Mouse (Mus musculus): ENCODE data around the gene Prkcb. TPM values are rescaled to one million over a fixed set of nuclear protein-coding genes. Genes with fewer than 3 reads are reported as not detected.

Prkcb gene
- polyA plus RNA-seq, 1 experiment = 3.8 TPM

- H3K4me3 ChIP-seq (ENCODE audit: insufficient read depth, low read depth, low read length) = no peak overlapping the region
- H3K27ac ChIP-seq (replicated peaks; ENCODE audit: low read depth, low read length) = no peak overlapping the region
- H3K4me1 ChIP-seq (ENCODE audit: control insufficient read depth, insufficient read depth, insufficient read length, low read length) = no peaks in the 10 kb centered on the region
Measured at GRCm38 (mm10) chr7:122327942-122328341, 39.4 kb downstream of the Prkcb start.

- H3K4me3 ChIP-seq (ENCODE audit: insufficient read depth, low read depth, low read length) = no peak overlapping the region
- H3K4me1 ChIP-seq (ENCODE audit: control insufficient read depth, insufficient read depth, insufficient read length, low read length) = no peaks in the 10 kb centered on the region
- no peak overlapping the region for H3K27ac ChIP-seq (replicated peaks; ENCODE audit: low read depth, low read length)
Measured at GRCm38 (mm10) chr7:122328466-122328865, 39.9 kb downstream of the Prkcb start.

- no peak overlapping the region for H3K27ac ChIP-seq (replicated peaks; ENCODE audit: low read depth, low read length)
- H3K4me1 ChIP-seq (ENCODE audit: control insufficient read depth, insufficient read depth, insufficient read length, low read length) = no peaks in the 10 kb centered on the region
- H3K4me3 ChIP-seq (ENCODE audit: insufficient read depth, low read depth, low read length) = no peak overlapping the region
Measured at GRCm38 (mm10) chr7:122329588-122329987, 41.0 kb downstream of the Prkcb start.

GRCm38 (mm10) chr7:122333686-122334085 lies 45.1 kb downstream of the Prkcb start:
- no peaks in the 10 kb centered on the region for H3K4me1 ChIP-seq (ENCODE audit: control insufficient read depth, insufficient read depth, insufficient read length, low read length)
- H3K4me3 ChIP-seq (ENCODE audit: insufficient read depth, low read depth, low read length) = no peak overlapping the region
- no peak overlapping the region for H3K27ac ChIP-seq (replicated peaks; ENCODE audit: low read depth, low read length)

- Histone ChIP-seq H3K4me3 (ENCODE audit: insufficient read depth, low read depth, low read length) (no peak overlapping the region), H3K4me1 (ENCODE audit: control insufficient read depth, insufficient read depth, insufficient read length, low read length) (no peaks in the 10 kb centered on the region), H3K27ac (replicated peaks; ENCODE audit: low read depth, low read length) (no peak overlapping the region)
Measured at GRCm38 (mm10) chr7:122337302-122337701, 48.8 kb downstream of the Prkcb start.

GRCm38 (mm10) chr7:122338055-122338454 lies 49.5 kb downstream of the Prkcb start:
- Histone ChIP-seq H3K27ac (replicated peaks; ENCODE audit: low read depth, low read length) (no peak overlapping the region), H3K4me1 (ENCODE audit: control insufficient read depth, insufficient read depth, insufficient read length, low read length) (no peaks in the 10 kb centered on the region)

GRCm38 (mm10) chr7:122339476-122339875 lies 50.9 kb downstream of the Prkcb start:
- no peak overlapping the region for H3K4me3 ChIP-seq (ENCODE audit: insufficient read depth, low read depth, low read length)
- H3K27ac ChIP-seq (replicated peaks; ENCODE audit: low read depth, low read length) = no peak overlapping the region
- H3K4me1 ChIP-seq (ENCODE audit: control insufficient read depth, insufficient read depth, insufficient read length, low read length) = no peaks in the 10 kb centered on the region

More at GRCm38 (mm10) chr7:122338055-122338454, 49.5 kb downstream of the Prkcb start:
- H3K4me3 ChIP-seq (ENCODE audit: insufficient read depth, low read depth, low read length) = no peak overlapping the region

- H3K4me1 ChIP-seq (ENCODE audit: control insufficient read depth, insufficient read depth, insufficient read length, low read length) = no peaks in the 10 kb centered on the region
- no peak overlapping the region for H3K27ac ChIP-seq (replicated peaks; ENCODE audit: low read depth, low read length)
- H3K4me3 ChIP-seq (ENCODE audit: insufficient read depth, low read depth, low read length) = no peak overlapping the region
Measured at GRCm38 (mm10) chr7:122341813-122342212, 53.3 kb downstream of the Prkcb start.

- Histone ChIP-seq H3K4me1 (ENCODE audit: control insufficient read depth, insufficient read depth, insufficient read length, low read length) (no peaks in the 10 kb centered on the region), H3K4me3 (ENCODE audit: insufficient read depth, low read depth, low read length) (no peak overlapping the region), H3K27ac (replicated peaks; ENCODE audit: low read depth, low read length) (no peak overlapping the region)
Measured at GRCm38 (mm10) chr7:122344656-122345055, 56.1 kb downstream of the Prkcb start.

GRCm38 (mm10) chr7:122346251-122347242 lies 58.0 kb downstream of the Prkcb start:
- H3K4me1 ChIP-seq (ENCODE audit: control insufficient read depth, insufficient read depth, insufficient read length, low read length) = no peaks in the 10 kb centered on the region
- H3K4me3 ChIP-seq (ENCODE audit: insufficient read depth, low read depth, low read length) = no peak overlapping the region
- no peak overlapping the region for H3K27ac ChIP-seq (replicated peaks; ENCODE audit: low read depth, low read length)

GRCm38 (mm10) chr7:122347433-122347832 lies 58.9 kb downstream of the Prkcb start:
- no peaks in the 10 kb centered on the region for H3K4me1 ChIP-seq (ENCODE audit: control insufficient read depth, insufficient read depth, insufficient read length, low read length)
- H3K27ac ChIP-seq (replicated peaks; ENCODE audit: low read depth, low read length) = no peak overlapping the region
- H3K4me3 ChIP-seq (ENCODE audit: insufficient read depth, low read depth, low read length) = no peak overlapping the region

GRCm38 (mm10) chr7:122349961-122350360 lies 61.4 kb downstream of the Prkcb start:
- H3K4me3 ChIP-seq (ENCODE audit: insufficient read depth, low read depth, low read length) = no peak overlapping the region
- no peaks in the 10 kb centered on the region for H3K4me1 ChIP-seq (ENCODE audit: control insufficient read depth, insufficient read depth, insufficient read length, low read length)
- no peak overlapping the region for H3K27ac ChIP-seq (replicated peaks; ENCODE audit: low read depth, low read length)

GRCm38 (mm10) chr7:122350741-122351140 lies 62.2 kb downstream of the Prkcb start:
- Histone ChIP-seq H3K27ac (replicated peaks; ENCODE audit: low read depth, low read length) (no peak overlapping the region), H3K4me1 (ENCODE audit: control insufficient read depth, insufficient read depth, insufficient read length, low read length) (no peaks in the 10 kb centered on the region), H3K4me3 (ENCODE audit: insufficient read depth, low read depth, low read length) (no peak overlapping the region)

- no peak overlapping the region for H3K4me3 ChIP-seq (ENCODE audit: insufficient read depth, low read depth, low read length)
- H3K27ac ChIP-seq (replicated peaks; ENCODE audit: low read depth, low read length) = no peak overlapping the region
- H3K4me1 ChIP-seq (ENCODE audit: control insufficient read depth, insufficient read depth, insufficient read length, low read length) = no peaks in the 10 kb centered on the region
Measured at GRCm38 (mm10) chr7:122351816-122352215, 63.3 kb downstream of the Prkcb start.

- Histone ChIP-seq H3K27ac (replicated peaks; ENCODE audit: low read depth, low read length) (no peak overlapping the region), H3K4me1 (ENCODE audit: control insufficient read depth, insufficient read depth, insufficient read length, low read length) (no peaks in the 10 kb centered on the region), H3K4me3 (ENCODE audit: insufficient read depth, low read depth, low read length) (no peak overlapping the region)
Measured at GRCm38 (mm10) chr7:122352566-122353277, 64.2 kb downstream of the Prkcb start.
